Mouse (Mus musculus): ENCODE data around the gene Gpr1.

DNA sequence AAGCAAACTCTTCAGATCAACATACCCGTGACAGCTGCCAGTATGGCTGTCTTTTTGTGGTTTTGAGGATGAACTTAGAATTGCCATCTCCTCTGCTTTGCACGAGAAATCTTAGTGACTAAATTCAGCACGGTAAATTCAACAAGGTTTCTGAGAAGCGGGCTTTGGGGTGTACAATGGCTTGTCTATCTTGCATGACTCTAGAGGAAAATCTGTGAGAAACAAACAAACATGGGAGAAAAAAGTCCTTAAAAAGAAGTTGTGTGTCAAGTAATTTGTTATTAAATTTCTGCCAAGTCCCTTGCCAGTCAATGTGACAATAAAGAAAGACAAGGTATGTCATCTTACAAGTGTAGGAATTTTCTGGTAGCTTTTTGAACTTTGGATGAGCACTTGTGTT lies 34.9 kb upstream of the Gpr1 start:
- TF ChIP-seq CTCF (IDR thresholded peaks at IDR 0.05; ENCODE audit: low read depth, low read length) (no peak), POLR2A (IDR thresholded peaks at IDR 0.05; ENCODE audit: extremely low read depth, insufficient read depth, low read length) (no peak)
